In genomic region chr14:121183414-121184130, GRCm38 (mm10) we compare ENCODE assay signal across 26 mouse cellular contexts.
DNase-seq lines count a peak whose midpoint lies in the region; ATAC-seq and TF ChIP-seq lines count a peak whose summit lies in the region.
"Had no signal": no experiment of that assay in that cellular context is flagged by ENCODE, and none has a peak within 500 bp of the region (broad histone marks: within the 10 kb centered on the region; RNA-seq: fewer than 3 reads in every experiment).

No protein-coding gene starts in this region.

- no peak overlapping the region for H3K4me2 ChIP-seq in liver, postnatal 0 days (ENCODE audit: low read depth, low read length)
- no peak overlapping the region for H3K4me2 ChIP-seq in liver, embryonic 11.5 days
- no peak overlapping the region for H3K4me2 ChIP-seq in limb, embryonic 15.5 days
- H3K4me2 ChIP-seq: heart, embryonic 15.5 days; hindbrain, embryonic 14.5 days; liver, embryonic 12.5 days; lung, embryonic 14.5 days; neural tube, embryonic 13.5 days had no signal

- no peak for TF ChIP-seq POLR2A in brain, embryonic 14.5 days (IDR thresholded peaks at IDR 0.05; ENCODE audit: borderline replicate concordance, extremely low read depth, insufficient read depth, insufficient read length, poor library complexity, severe bottlenecking)

- H3K36me3 ChIP-seq in liver, postnatal 0 days (replicated peaks; ENCODE audit: insufficient read depth, low read length): no peaks in the 10 kb centered on the region
- no peaks in the 10 kb centered on the region for H3K36me3 ChIP-seq in liver, embryonic 11.5 days (ENCODE audit: control insufficient read depth, insufficient read depth, low read length)
- 0 out of 2 replicates have a peak, but pooled peaks cover 6% of the 10 kb centered on the region for H3K36me3 ChIP-seq in limb, embryonic 15.5 days
- H3K36me3 ChIP-seq: heart, embryonic 15.5 days; liver, embryonic 12.5 days; neural tube, embryonic 13.5 days had no signal

- no peak overlapping the region for H3K4me3 ChIP-seq in liver, postnatal 0 days (ENCODE audit: low read depth, low read length)
- no peak overlapping the region for H3K4me3 ChIP-seq in liver, embryonic 11.5 days (ENCODE audit: low read depth, low read length)
- no peak overlapping the region for H3K4me3 ChIP-seq in limb, embryonic 15.5 days
- H3K4me3 ChIP-seq: heart, embryonic 15.5 days; liver, embryonic 12.5 days; megakaryocyte, embryonic 14.5 days; neural tube, embryonic 13.5 days had no signal

- H3K27me3 ChIP-seq in liver, postnatal 0 days (ENCODE audit: insufficient read depth, low read length): no peaks in the 10 kb centered on the region
- no peaks in the 10 kb centered on the region for H3K27me3 ChIP-seq in liver, embryonic 11.5 days (replicated peaks; ENCODE audit: control insufficient read depth, insufficient read depth, low read length)
- H3K27me3 ChIP-seq in limb, embryonic 15.5 days: no peaks in the 10 kb centered on the region
- H3K27me3 ChIP-seq: heart, embryonic 15.5 days; liver, embryonic 12.5 days; neural tube, embryonic 13.5 days had no signal

- ATAC-seq in liver, postnatal 0 days: peak; percentile 25; the same call in 1 of the 2 replicates
- no peak for ATAC-seq in liver, embryonic 11.5 days (replicated peaks; ENCODE audit: low FRiP score)
- ATAC-seq in limb, embryonic 15.5 days (ENCODE audit: insufficient number of reproducible peaks, low FRiP score, low TSS enrichment, low read depth): no peak
- ATAC-seq: inflammation-experienced regulatory T-cells, adult 6 months; liver, embryonic 12.5 days had no signal

- H3K27ac ChIP-seq in liver, postnatal 0 days (ENCODE audit: low read depth): peak overlapping the region; percentile 26; the same call in 1 of the 2 replicates
- no peak overlapping the region for H3K27ac ChIP-seq in liver, embryonic 11.5 days (ENCODE audit: low read depth, low read length)
- H3K27ac ChIP-seq in limb, embryonic 15.5 days: peak overlapping the region; percentile 38; the same call in 1 of the 2 replicates
- H3K27ac ChIP-seq: heart, embryonic 15.5 days; hindbrain, embryonic 14.5 days; kidney, postnatal 0 days; liver, embryonic 12.5 days; neural tube, embryonic 13.5 days had no signal

- H3K4me1 ChIP-seq in liver, postnatal 0 days (ENCODE audit: insufficient read depth): peaks cover 10% of the 10 kb centered on the region
- no peaks in the 10 kb centered on the region for H3K4me1 ChIP-seq in liver, embryonic 11.5 days (replicated peaks; ENCODE audit: control insufficient read depth, insufficient read depth, low read length)
- H3K4me1 ChIP-seq in limb, embryonic 15.5 days: peaks cover 33% of the 10 kb centered on the region
- H3K4me1 ChIP-seq: heart, embryonic 15.5 days; liver, embryonic 12.5 days; megakaryocyte, embryonic 14.5 days had no signal

- no peak for TF ChIP-seq CTCF in liver, postnatal 0 days (IDR thresholded peaks at IDR 0.05; ENCODE audit: low read depth)
- TF ChIP-seq CTCF in brain, embryonic 14.5 days (IDR thresholded peaks at IDR 0.05; ENCODE audit: borderline replicate concordance, extremely low read depth, insufficient read depth, insufficient read length): no peak

- WGBS in liver, postnatal 0 days (ENCODE audit: insufficient replicate concordance): 79% methylated on average over 8 of the region's 8 CpGs
- 80% methylated on average over 8 of the region's 8 CpGs for WGBS in liver, embryonic 11.5 days
- WGBS in limb, embryonic 15.5 days: 42% methylated on average over 8 of the region's 8 CpGs

- H3K9me3 ChIP-seq in liver, postnatal 0 days (ENCODE audit: low read length): no peaks in the 10 kb centered on the region
- no peaks in the 10 kb centered on the region for H3K9me3 ChIP-seq in liver, embryonic 11.5 days (ENCODE audit: control insufficient read depth, low read length)
- no peaks in the 10 kb centered on the region for H3K9me3 ChIP-seq in limb, embryonic 15.5 days
- H3K9me3 ChIP-seq: heart, embryonic 15.5 days; liver, embryonic 12.5 days; neural tube, embryonic 13.5 days had no signal

- TF ChIP-seq EP300 in liver, postnatal 0 days (IDR thresholded peaks at IDR 0.05; ENCODE audit: low read depth): no peak

- no peak overlapping the region for H3K9ac ChIP-seq in liver, postnatal 0 days (replicated peaks)
- H3K9ac ChIP-seq in liver, embryonic 11.5 days (ENCODE audit: low read depth, low read length): no peak overlapping the region
- H3K9ac ChIP-seq in limb, embryonic 15.5 days: no peak overlapping the region
- H3K9ac ChIP-seq: heart, embryonic 15.5 days; hindbrain, embryonic 14.5 days; liver, embryonic 12.5 days; lung, embryonic 14.5 days; neural tube, embryonic 13.5 days had no signal

- no peak for DNase-seq in liver, postnatal 0 days
- DNase-seq in liver, embryonic 11.5 days (ENCODE audit: low spot score): no peak
- peak; percentile 94 for DNase-seq in Muller cell, postnatal 12 days (ENCODE audit: inconsistent ontology term)
- DNase-seq in brain, embryonic 14.5 days (ENCODE audit: low read depth): peak; percentile 75
- no peak for DNase-seq in gastrocnemius, adult 8-10 months (ENCODE audit: low spot score in 2 of 2)
- no peak for DNase-seq in thymus, postnatal 0 days (ENCODE audit: low spot score)
- DNase-seq: adrenal gland, adult 8-10 months; cerebellum, adult 8-10 months; cerebellum, postnatal 36 days; embryo, embryonic 11 days; heart, postnatal 36 days; kidney, adult 2 months; left cerebral cortex, postnatal 4 days; lung, embryonic 14.5 days; lung, postnatal 36 days; midbrain, embryonic 14.5 days; thymus, adult 18-20 months; thymus, postnatal 4 days had no signal

Comparison
In these comparisons a context has a peak if more than half of its experiments do, and no peak if none do; other contexts are left out.
1. DNase-seq: peak in Muller cell, postnatal 12 days (single experiment) and brain, embryonic 14.5 days (single experiment); none in liver, postnatal 0 days (single experiment), liver, embryonic 11.5 days (single experiment), gastrocnemius, adult 8-10 months (0 of 2) and thymus, postnatal 0 days (single experiment).